In genomic region chrX:50995310-50995709, GRCm38 (mm10) we compare ENCODE assay signal across 21 mouse cellular contexts. TPM values are rescaled to one million over a fixed set of nuclear protein-coding genes. Genes with fewer than 3 reads are reported as not detected.
"Had no signal": no experiment of that assay in that cellular context is flagged by ENCODE, and none has a peak within 500 bp of the region (broad histone marks: within the 10 kb centered on the region; RNA-seq: fewer than 3 reads in every experiment).

No protein-coding gene starts in this region.

- H3K4me1 ChIP-seq: midbrain, embryonic 13.5 days; midbrain, embryonic 15.5 days; neural tube, embryonic 12.5 days; stomach, embryonic 15.5 days had no signal

- H3K27ac ChIP-seq: macrophage; midbrain, embryonic 13.5 days; midbrain, embryonic 15.5 days; neural tube, embryonic 12.5 days; stomach, embryonic 15.5 days; stomach, postnatal 0 days had no signal

- H3K9me3 ChIP-seq: megakaryocyte, embryonic 14.5 days; midbrain, embryonic 13.5 days; midbrain, embryonic 15.5 days; neural tube, embryonic 12.5 days; stomach, embryonic 15.5 days had no signal

- H3K9ac ChIP-seq: liver, postnatal 0 days; midbrain, embryonic 13.5 days; midbrain, embryonic 15.5 days; neural tube, embryonic 12.5 days; stomach, embryonic 15.5 days had no signal

- DNase-seq: liver, postnatal 0 days; lung, adult 2 months; lung, postnatal 14 days; lung, postnatal 36 days; right cerebral cortex, postnatal 14 days; thymus, adult 2 months; thymus, postnatal 25 days; thymus, postnatal 4 days had no signal

- ATAC-seq: liver, postnatal 0 days; midbrain, embryonic 13.5 days; midbrain, embryonic 15.5 days had no signal

- H3K4me3 ChIP-seq: megakaryocyte, embryonic 14.5 days; midbrain, embryonic 13.5 days; midbrain, embryonic 15.5 days; neural tube, embryonic 12.5 days; stomach, embryonic 15.5 days had no signal

- H3K36me3 ChIP-seq: midbrain, embryonic 13.5 days; midbrain, embryonic 15.5 days; neural tube, embryonic 12.5 days; stomach, embryonic 15.5 days had no signal

- H3K4me2 ChIP-seq: midbrain, embryonic 11.5 days; midbrain, embryonic 13.5 days; midbrain, embryonic 15.5 days; neural tube, embryonic 12.5 days; stomach, embryonic 15.5 days had no signal

- H3K27me3 ChIP-seq: midbrain, embryonic 13.5 days; midbrain, embryonic 15.5 days; neural tube, embryonic 12.5 days; stomach, embryonic 15.5 days had no signal

RNA-seq across cellular contexts. Expression of gene Frmd7, which starts 52.8 kb away (rescaled TPM):
- total RNA-seq: megakaryocyte progenitor cell, adult 5-6 weeks; monocyte, adult 5-6 weeks; neutrophil, adult 5-6 weeks had no signal
- polyA plus RNA-seq: liver, postnatal 0 days; macrophage; midbrain, embryonic 11.5 days; neural tube, embryonic 14.5 days; spleen, adult 2 months; stomach, embryonic 15.5 days; stomach, postnatal 0 days had no signal
